Mouse (Mus musculus) heart, embryonic 12.5 days (tissue): Measurements from ENCODE around the gene Adam1b. TPM values are rescaled to one million over a fixed set of nuclear protein-coding genes. Genes with fewer than 3 reads are reported as not detected.

Source experiments
- ATAC-seq: fragments of 200-750 bp; cut with Nextera tagmentation; 2 replicates; pipeline ENCODE4 v1.8.0; 2017; ENCODE audit warnings: moderate TSS enrichment, moderate library complexity; ENCODE audit not compliant: insufficient number of reproducible peaks, low FRiP score
- H3K27ac ChIP-seq: fragments of 300-500 bp; sonication (generic); 2 replicates; pipeline ENCODE4 v1.5.1; 2016; ENCODE audit warnings: mild to moderate bottlenecking, moderate library complexity; ENCODE audit not compliant: poor library complexity, severe bottlenecking
- H3K27me3 ChIP-seq: fragments of 300-500 bp; sonication (generic); replicated peaks from 2 replicates; pipeline ENCODE4 v1.6.1; 2016; ENCODE audit warnings: mild to moderate bottlenecking, moderate library complexity
- H3K36me3 ChIP-seq: fragments of 300-500 bp; sonication (generic); 2 replicates; pipeline ENCODE4 v1.6.1; 2016; ENCODE audit warnings: mild to moderate bottlenecking, moderate library complexity
- H3K4me1 ChIP-seq: fragments of 300-500 bp; sonication (generic); replicated peaks from 2 replicates; pipeline ENCODE4 v1.6.1; 2016; ENCODE audit warnings: mild to moderate bottlenecking
- H3K4me2 ChIP-seq: fragments of 300-500 bp; sonication (generic); 2 replicates; pipeline ENCODE4 v1.6.1; 2016; ENCODE audit warnings: mild to moderate bottlenecking, moderate library complexity
- H3K4me3 ChIP-seq: fragments of 300-500 bp; sonication (generic); 2 replicates; pipeline ENCODE4 v1.5.1; 2016; ENCODE audit warnings: mild to moderate bottlenecking
- H3K9ac ChIP-seq: fragments of 300-500 bp; sonication (generic); 2 replicates; pipeline ENCODE4 v1.6.1; 2016; ENCODE audit warnings: mild to moderate bottlenecking, moderate library complexity
- H3K9me3 ChIP-seq: fragments of 300-500 bp; sonication (generic); replicated peaks from 2 replicates; pipeline ENCODE4 v1.6.1; 2016; ENCODE audit warnings: mild to moderate bottlenecking, moderate library complexity
- WGBS: fragments of 180-500 bp; shearing (Covaris S2); methylation state at CpG from one replicate; pipeline ENCODE4 v1.1.7; 2016; 5-methylcytosine and 5-hydroxymethylcytosine counted together
- polyA plus RNA-seq: library from polyadenylated mRNA; unstranded; fragments of >200 nt; fragmentation: Nextera tagmentation; extraction: Ambion mirVana; gene quantifications from 2 replicates; pipeline ENCODE4 v1.2.1, GENCODE M21; 2016

Gene Adam1b
- polyA plus RNA-seq, 1 experiment from 2014 or later = 0.08 TPM

- ATAC-seq = no peak
- WGBS = 60% methylated on average over 7 of the region's 7 CpGs
- no peaks in the 10 kb centered on the region for H3K36me3 ChIP-seq
Measured at GRCm38 (mm10) chr5:121500719-121501118, 2.5 kb downstream of the Adam1b start.

DNA sequence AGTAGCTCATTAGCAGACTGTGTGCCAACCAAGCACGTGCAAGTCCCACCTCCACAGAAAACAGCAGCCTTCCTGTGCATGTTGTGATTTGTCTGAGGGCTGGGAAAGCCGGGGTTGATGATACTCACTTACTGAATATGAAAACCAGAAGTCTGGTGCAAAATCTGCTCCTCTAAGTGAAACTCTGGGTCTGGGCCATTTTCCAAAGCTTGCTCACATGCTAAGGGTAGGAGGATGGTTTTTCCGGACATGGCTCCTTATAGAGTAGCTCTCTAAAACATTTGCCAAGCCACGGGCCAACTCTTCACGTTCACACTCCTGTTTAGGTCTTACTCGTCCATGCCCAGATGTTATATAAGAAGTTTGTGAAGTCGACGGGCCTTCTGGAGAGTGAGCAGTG, 9.9 kb downstream of the Adam1b start:
- no peak overlapping the region for H3K9ac ChIP-seq
- no peak overlapping the region for H3K4me2 ChIP-seq
- H3K9me3 ChIP-seq = no peaks in the 10 kb centered on the region; the same call in 1 of the 2 replicates
- no peaks in the 10 kb centered on the region for H3K36me3 ChIP-seq
- no peak overlapping the region for H3K4me3 ChIP-seq
- no peaks in the 10 kb centered on the region for H3K4me1 ChIP-seq
- no peak overlapping the region for H3K27ac ChIP-seq
- WGBS = 72% methylated on average over 8 of the region's 8 CpGs
- no peak for ATAC-seq
- peaks cover 6% of the 10 kb centered on the region; the same call in 1 of the 2 replicates for H3K27me3 ChIP-seq

More at GRCm38 (mm10) chr5:121500719-121501118, 2.5 kb downstream of the Adam1b start:
- Histone ChIP-seq H3K4me1 (no peaks in the 10 kb centered on the region), H3K9me3 (no peaks in the 10 kb centered on the region), H3K9ac (no peak overlapping the region), H3K4me3 (no peak overlapping the region), H3K27ac (no peak overlapping the region), H3K27me3 (no peaks in the 10 kb centered on the region), H3K4me2 (no peak overlapping the region)

DNA sequence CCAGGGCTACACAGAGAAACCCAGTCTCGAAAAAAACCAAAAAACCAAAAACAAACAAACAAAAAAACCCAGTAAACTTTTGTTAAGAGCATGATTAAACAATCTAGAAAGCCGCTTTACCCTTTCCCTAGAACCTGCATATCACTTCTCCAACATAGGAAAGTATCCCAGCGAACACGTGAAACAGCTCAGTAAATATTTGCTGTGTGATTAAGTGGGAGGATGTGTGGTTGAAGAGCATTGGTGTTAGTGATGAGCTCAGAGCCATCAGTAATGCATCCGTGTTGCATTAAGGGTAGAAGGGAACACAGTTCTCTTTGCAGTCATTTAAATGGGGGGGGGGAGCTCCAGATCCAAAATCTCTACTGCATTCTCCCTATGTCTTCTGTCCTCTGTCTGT, 18.4 kb downstream of the Adam1b start:
- WGBS = 76% methylated on average over 5 of the region's 5 CpGs
- Histone ChIP-seq H3K9me3 (no peaks in the 10 kb centered on the region), H3K4me1 (no peaks in the 10 kb centered on the region), H3K27ac (no peak overlapping the region), H3K9ac (no peak overlapping the region), H3K4me3 (no peak overlapping the region), H3K27me3 (0 out of 2 replicates have a peak, but pooled peaks cover 4% of the 10 kb centered on the region), H3K4me2 (no peak overlapping the region), H3K36me3 (no peaks in the 10 kb centered on the region)
- no peak for ATAC-seq

- no peaks in the 10 kb centered on the region for H3K4me1 ChIP-seq
- WGBS = 43% methylated on average over 3 of the region's 3 CpGs
- ATAC-seq = 0 out of 2 replicates have a peak, but pooled peaks have one; percentile 51
Measured at GRCm38 (mm10) chr5:121477680-121478079, 25.6 kb downstream of the Adam1b start.

GRCm38 (mm10) chr5:121476040-121476439, 27.2 kb downstream of the Adam1b start:
- WGBS = 57% methylated on average over 1 of the region's 1 CpGs

More at GRCm38 (mm10) chr5:121477680-121478079, 25.6 kb downstream of the Adam1b start:
- H3K36me3 ChIP-seq = no peaks in the 10 kb centered on the region
- no peak overlapping the region for H3K4me2 ChIP-seq
- no peaks in the 10 kb centered on the region for H3K9me3 ChIP-seq
- no peak overlapping the region for H3K27ac ChIP-seq
- H3K27me3 ChIP-seq = 0 out of 2 replicates have a peak, but pooled peaks cover 4% of the 10 kb centered on the region
- no peak overlapping the region for H3K4me3 ChIP-seq
- no peak overlapping the region for H3K9ac ChIP-seq

DNA sequence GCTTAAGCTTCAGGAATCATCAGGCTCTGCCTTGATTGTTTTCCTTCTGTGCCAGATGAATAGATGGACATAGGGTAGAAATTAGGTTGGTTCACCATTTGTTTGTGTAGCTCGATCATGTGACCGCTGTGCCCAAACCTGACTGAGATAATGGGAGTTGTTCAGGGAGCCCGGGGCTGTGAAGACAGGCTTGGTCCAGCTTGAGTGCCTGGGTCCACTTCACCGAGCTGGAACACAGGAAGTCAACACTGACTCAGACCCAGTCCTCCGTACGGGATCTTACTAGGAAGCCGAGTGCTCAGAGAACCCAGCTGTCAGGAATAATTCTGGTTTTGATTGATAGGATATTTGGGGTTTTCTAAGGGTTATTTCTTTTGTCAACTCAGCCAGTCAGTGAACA, 28.6 kb downstream of the Adam1b start:
- no peaks in the 10 kb centered on the region for H3K36me3 ChIP-seq
- no peaks in the 10 kb centered on the region for H3K27me3 ChIP-seq
- no peaks in the 10 kb centered on the region for H3K9me3 ChIP-seq
- WGBS = 69% methylated on average over 7 of the region's 7 CpGs
- H3K4me1 ChIP-seq = no peaks in the 10 kb centered on the region
- H3K27ac ChIP-seq = no peak overlapping the region
- H3K4me2 ChIP-seq = no peak overlapping the region
- H3K9ac ChIP-seq = no peak overlapping the region
- no peak overlapping the region for H3K4me3 ChIP-seq
- no peak for ATAC-seq

More at GRCm38 (mm10) chr5:121476040-121476439, 27.2 kb downstream of the Adam1b start:
- Histone ChIP-seq H3K27ac (0 out of 2 replicates have a peak overlapping the region, but pooled peaks have one; percentile 8), H3K4me1 (no peaks in the 10 kb centered on the region), H3K4me2 (no peak overlapping the region), H3K9ac (no peak overlapping the region), H3K4me3 (no peak overlapping the region), H3K27me3 (no peaks in the 10 kb centered on the region), H3K36me3 (no peaks in the 10 kb centered on the region), H3K9me3 (no peaks in the 10 kb centered on the region)
- peak; percentile 75 for ATAC-seq

DNA sequence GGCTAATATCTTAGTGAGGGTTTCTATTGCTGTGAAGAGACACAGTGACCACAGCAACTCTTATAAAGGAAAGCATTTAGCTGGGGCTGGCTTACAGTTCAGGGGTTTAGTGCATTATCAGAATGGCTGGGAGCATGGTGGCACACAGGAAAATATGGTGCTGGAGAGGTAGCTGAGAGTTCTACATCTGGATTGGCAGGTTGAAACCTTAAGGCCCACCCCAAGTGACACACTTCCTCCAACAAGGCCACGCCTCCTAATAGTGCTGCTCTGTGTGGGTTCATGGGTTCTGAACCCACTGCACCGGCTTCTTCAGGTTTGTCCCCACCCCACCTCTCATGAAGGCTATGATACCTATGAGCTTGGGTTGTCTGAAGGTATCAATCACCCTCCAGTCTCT, 30.8 kb downstream of the Adam1b start:
- ATAC-seq = no peak
- H3K4me2 ChIP-seq = no peak overlapping the region
- WGBS = 77% methylated on average over 2 of the region's 2 CpGs
- no peak overlapping the region for H3K4me3 ChIP-seq
- H3K4me1 ChIP-seq = no peaks in the 10 kb centered on the region
- H3K27ac ChIP-seq = no peak overlapping the region
- H3K9me3 ChIP-seq = no peaks in the 10 kb centered on the region
- no peaks in the 10 kb centered on the region for H3K27me3 ChIP-seq
- no peaks in the 10 kb centered on the region for H3K36me3 ChIP-seq
- H3K9ac ChIP-seq = no peak overlapping the region

GRCm38 (mm10) chr5:121469566-121469965, 33.7 kb downstream of the Adam1b start:
- Histone ChIP-seq H3K9ac (no peak overlapping the region), H3K4me2 (no peak overlapping the region), H3K4me1 (no peaks in the 10 kb centered on the region), H3K27me3 (no peaks in the 10 kb centered on the region), H3K9me3 (no peaks in the 10 kb centered on the region), H3K27ac (no peak overlapping the region), H3K36me3 (no peaks in the 10 kb centered on the region), H3K4me3 (no peak overlapping the region)
- 18% methylated on average over 3 of the region's 3 CpGs for WGBS
- no peak for ATAC-seq

GRCm38 (mm10) chr5:121463601-121464250, 39.5 kb downstream of the Adam1b start:
- H3K36me3 ChIP-seq = no peaks in the 10 kb centered on the region
- no peaks in the 10 kb centered on the region for H3K27me3 ChIP-seq
- no peak overlapping the region; the same call in 1 of the 2 replicates for H3K27ac ChIP-seq
- H3K9me3 ChIP-seq = no peaks in the 10 kb centered on the region
- H3K4me3 ChIP-seq = no peak overlapping the region
- ATAC-seq = no peak
- H3K9ac ChIP-seq = no peak overlapping the region
- peaks cover 24% of the 10 kb centered on the region for H3K4me1 ChIP-seq
- 66% methylated on average over 5 of the region's 5 CpGs for WGBS
- no peak overlapping the region for H3K4me2 ChIP-seq

DNA sequence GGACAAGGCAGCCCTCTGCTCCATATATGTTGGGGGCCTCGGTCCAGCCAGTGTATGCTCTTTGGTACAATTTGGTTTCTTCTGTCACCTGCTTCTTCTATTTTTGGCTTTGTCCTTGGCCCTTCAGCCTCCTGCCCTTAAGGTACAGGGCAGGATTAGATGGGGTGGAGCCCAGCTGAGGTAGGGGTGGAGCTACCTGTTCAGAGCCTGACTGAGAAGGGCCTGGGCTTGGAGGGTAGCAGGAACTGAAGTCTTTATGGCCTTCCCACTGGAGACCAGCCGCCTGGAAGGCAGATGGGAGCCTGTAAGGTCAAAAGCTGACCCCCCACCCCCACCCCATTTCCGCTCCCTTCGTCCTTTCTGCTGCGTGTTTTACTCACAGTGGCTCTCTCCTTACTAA, 40.3 kb downstream of the Adam1b start:
- no peaks in the 10 kb centered on the region for H3K36me3 ChIP-seq
- WGBS = 66% methylated on average over 5 of the region's 5 CpGs
- H3K4me2 ChIP-seq = no peak overlapping the region
- no peak overlapping the region for H3K27ac ChIP-seq
- H3K9me3 ChIP-seq = no peaks in the 10 kb centered on the region; the same call in 1 of the 2 replicates
- no peak overlapping the region for H3K4me3 ChIP-seq
- H3K27me3 ChIP-seq = no peaks in the 10 kb centered on the region
- peaks cover 24% of the 10 kb centered on the region for H3K4me1 ChIP-seq
- no peak for ATAC-seq
- no peak overlapping the region for H3K9ac ChIP-seq

DNA sequence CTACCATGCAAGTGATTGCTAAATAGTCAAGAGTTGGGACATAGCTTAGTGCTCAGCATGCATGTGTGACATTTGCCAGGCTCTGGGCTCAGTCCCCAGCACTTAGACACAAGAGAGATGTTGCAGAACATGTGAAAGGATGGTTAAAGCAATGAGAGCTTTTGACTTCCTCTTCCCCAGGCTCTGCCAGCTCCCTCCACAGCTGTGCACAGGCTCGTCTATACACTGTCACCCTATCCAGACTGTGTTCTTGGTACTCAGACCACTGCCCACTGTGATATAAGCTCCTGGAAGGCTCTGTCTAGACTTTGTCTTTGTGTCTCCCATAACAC, 41.1 kb downstream of the Adam1b start:
- Histone ChIP-seq H3K9me3 (no peaks in the 10 kb centered on the region; the same call in 1 of the 2 replicates), H3K4me2 (no peak overlapping the region), H3K36me3 (no peaks in the 10 kb centered on the region), H3K27me3 (no peaks in the 10 kb centered on the region), H3K4me3 (no peak overlapping the region), H3K9ac (no peak overlapping the region), H3K27ac (no peak overlapping the region; the same call in 1 of the 2 replicates), H3K4me1 (peaks cover 24% of the 10 kb centered on the region)
- WGBS = 16% methylated on average over 1 of the region's 1 CpGs
- no peak for ATAC-seq
